Mouse (Mus musculus): Measurements from ENCODE around the gene Itm2b.

- TF ChIP-seq EP300 (IDR thresholded peaks at IDR 0.05; ENCODE audit: insufficient read depth, low read depth, low read length) (no peak), POLR2A (IDR thresholded peaks at IDR 0.05; ENCODE audit: insufficient read depth, low read length) (no peak), CTCF (IDR thresholded peaks at IDR 0.05; ENCODE audit: low read depth, low read length) (no peak)
Observed at GRCm38 (mm10) chr14:73398367-73398996, 13.4 kb upstream of the Itm2b start.

Measured in ES-Bruce4 (cell line).